Mouse (Mus musculus) cerebral cortex, adult 2 months (tissue): ENCODE data around the gene Lmo7.

Experiments
- WGBS: fragments of 180-500 bp; shearing (Covaris S2); methylation state at CpG from one replicate; pipeline ENCODE4 v1.1.7; 2018; 5-methylcytosine and 5-hydroxymethylcytosine counted together

Lmo7 gene

DNA sequence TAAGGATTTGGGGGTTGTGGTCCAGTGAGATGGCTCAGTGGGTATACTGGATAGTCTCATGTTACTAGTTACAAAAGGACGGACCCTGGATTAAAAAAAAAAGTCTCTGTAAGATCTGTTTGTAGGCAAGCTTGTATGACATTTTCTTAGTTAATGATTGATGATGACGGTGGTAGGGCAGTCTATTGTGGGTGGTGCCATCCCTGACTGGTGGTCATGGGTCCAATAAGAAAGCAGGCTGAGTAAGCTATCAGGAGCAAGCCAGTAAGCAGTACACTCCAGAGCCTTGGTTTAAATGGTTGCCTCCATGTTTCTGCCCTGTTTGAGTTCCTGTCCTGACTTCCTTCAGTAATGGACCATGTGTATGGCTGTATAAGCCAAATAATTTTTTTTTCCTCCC, 106.6 kb downstream of the Lmo7 start:
- 95% methylated on average over 2 of the region's 2 CpGs for WGBS

DNA sequence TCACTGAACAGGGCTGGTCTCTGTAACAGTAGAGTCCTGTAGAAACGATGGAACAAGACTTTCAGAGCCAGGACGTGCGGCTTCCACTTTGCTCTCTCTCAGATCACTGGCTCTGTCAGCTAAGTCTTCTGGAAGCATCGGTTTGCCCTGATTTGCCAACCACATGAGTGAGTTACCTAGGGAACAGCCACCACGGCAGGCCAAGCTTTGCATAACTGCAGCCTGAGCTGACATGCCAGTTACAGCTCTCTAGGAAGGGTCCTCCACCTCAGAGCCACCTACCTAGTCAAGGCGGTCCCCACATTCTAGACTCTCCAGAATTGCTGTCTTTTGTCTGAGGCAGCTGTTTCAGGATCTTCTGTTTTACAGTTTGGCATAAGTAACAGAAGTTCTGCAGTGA, 107.4 kb downstream of the Lmo7 start:
- 41% methylated on average over 6 of the region's 6 CpGs for WGBS

DNA sequence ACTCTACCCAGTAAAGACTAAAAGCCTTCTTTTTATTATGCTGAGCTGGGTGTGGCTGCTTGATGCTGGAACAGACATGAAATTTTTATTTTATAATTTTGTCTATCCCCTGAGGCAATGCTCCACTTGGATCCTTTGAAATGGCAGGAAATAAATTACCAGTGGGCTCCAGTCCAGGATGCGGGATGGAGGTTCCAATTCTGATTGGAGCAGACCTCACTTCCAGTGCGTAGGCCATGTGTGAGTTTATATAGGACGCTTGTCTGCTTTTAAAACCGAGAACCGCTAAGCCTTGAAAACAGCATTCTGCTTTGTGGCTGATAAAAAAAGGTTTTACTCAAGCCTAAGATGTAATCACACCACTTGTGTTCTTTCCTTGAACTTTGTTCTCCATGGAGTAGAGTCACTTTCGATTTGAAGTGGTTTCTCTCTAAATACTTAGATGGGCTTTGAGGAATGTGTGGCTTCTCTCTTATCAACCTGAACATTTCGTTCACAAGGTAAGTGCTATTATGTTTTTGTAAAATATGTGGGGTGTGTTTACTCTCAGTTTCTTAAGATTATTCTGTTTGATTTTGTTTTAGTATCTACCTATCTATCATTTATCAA, 108.6 kb downstream of the Lmo7 start:
- WGBS, result 36% methylated on average over 7 of the region's 7 CpGs

DNA sequence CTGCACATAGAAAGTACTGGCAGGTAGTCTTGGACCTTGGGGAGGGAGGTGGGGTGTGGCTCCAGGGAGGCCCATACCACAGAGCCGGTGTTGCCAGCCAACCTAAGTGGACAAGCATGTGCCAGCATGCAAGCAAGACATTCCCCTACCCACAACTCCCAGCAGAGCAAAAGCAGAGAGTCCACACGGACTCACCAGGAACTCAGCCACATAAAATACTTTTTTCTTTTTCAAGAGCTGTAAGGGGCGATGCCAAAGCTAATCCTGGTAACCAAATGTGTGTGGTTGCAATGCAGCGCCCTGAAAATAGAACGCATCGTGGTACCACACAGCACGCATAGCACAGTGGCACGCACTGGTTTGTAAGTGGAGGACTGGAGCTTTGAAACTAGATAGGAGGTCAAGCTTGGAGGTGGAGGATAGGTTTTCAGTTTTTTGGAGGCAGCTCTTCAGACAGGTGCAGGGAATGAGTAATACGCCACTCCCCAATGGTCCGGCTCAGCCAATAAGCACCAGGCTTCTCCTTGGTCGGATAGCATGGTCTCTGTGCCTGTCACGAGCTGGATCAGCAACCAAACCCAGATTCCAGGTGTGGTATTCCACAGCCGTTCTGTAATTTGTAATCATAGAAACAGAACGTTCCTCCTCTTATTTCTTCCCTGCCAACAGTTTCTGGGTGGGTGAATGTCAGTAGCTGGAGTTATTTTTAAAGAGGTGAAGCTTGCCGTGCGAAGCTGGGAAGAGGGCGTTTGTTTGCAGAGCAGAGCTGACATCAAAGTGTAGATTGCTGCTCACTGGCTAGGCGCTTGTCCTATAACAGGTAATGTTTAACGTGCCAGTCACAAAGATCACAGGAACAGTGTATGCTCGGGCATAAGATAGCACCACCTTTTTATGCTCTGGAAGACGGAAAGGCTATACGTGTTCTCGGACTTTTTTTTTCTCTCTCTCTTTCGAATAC, 110.3 kb downstream of the Lmo7 start:
- 21% methylated on average over 24 of the region's 24 CpGs for WGBS

DNA sequence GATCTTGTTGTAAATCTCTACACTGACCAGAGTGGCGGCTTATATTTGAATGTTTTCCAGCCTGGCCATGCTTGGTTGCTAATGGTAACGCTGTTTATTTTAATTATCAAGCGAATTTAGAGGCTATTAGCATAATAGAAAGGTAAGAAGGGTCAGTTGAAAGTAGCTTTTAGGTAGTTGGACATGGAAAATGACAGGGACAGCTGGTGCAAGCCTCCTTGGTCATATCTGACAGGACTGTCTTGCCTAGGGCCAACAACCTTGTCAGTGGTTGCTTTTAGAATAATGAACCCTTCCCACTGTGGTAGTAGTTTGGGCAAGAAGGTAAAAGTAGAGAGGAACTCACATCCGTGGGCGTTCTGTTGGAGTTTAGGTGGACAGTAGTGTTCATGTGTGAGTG, 111.5 kb downstream of the Lmo7 start:
- 53% methylated on average over 5 of the region's 5 CpGs for WGBS

DNA sequence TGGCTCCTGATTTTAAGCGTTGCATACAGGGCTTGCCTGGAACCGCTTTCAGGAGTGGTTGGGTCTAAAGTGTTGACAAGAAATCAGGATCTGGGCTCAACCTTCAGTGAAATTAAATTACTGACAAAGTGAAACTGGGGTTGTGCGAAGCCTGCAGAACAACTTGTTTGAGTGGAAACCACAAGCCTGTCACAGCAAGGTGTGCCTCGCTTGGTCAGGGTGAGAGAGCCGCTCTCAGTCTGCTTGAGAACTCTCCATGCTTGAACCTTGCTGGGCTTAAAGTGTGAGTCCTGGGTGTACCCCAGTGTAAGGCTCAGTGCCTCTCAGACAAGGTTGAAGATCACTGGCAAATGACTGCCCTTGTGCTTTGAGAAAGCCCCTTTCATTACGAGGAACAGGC, 112.8 kb downstream of the Lmo7 start:
- 58% methylated on average over 6 of the region's 6 CpGs for WGBS

DNA sequence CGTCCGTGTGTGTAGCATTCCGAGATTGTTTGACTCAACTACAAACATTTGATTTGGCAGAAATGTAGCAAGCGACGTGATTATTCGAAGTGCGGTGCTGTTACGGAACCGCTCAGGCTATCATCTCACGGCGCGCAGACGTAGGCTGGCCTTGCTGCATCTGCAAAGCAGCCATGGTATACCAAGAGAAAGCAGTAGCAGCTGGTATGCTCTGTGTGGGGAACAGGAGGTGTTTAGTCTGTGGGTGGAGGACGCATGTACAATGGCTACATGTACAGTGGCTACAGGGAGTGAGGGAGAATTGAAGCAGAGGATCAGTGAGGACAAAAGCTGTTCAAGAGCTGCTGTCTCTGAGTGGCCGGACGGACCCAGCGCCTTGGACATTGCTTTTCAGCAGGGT, 113.7 kb downstream of the Lmo7 start:
- 56% methylated on average over 17 of the region's 17 CpGs for WGBS

DNA sequence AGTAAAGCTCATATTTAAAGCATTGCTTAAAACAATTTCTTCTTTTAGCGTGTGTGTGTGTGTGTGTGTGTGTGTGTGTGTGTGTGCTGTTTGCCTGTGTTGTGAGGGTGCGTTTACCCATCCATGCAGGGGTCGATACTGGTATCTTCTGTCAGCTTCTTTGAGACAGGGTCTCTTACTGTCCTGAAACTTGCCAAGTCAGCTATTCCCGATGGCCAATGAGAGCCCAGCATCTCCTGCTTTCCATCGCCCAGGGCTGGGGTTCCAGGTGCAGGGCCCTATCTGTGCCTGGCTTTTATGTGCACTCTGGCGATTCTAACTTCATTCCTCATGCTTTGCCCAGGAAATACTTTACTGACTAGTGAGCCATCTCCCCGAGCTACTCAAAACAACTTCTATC, 114.7 kb downstream of the Lmo7 start:
- WGBS, result 68% methylated on average over 7 of the region's 7 CpGs

DNA sequence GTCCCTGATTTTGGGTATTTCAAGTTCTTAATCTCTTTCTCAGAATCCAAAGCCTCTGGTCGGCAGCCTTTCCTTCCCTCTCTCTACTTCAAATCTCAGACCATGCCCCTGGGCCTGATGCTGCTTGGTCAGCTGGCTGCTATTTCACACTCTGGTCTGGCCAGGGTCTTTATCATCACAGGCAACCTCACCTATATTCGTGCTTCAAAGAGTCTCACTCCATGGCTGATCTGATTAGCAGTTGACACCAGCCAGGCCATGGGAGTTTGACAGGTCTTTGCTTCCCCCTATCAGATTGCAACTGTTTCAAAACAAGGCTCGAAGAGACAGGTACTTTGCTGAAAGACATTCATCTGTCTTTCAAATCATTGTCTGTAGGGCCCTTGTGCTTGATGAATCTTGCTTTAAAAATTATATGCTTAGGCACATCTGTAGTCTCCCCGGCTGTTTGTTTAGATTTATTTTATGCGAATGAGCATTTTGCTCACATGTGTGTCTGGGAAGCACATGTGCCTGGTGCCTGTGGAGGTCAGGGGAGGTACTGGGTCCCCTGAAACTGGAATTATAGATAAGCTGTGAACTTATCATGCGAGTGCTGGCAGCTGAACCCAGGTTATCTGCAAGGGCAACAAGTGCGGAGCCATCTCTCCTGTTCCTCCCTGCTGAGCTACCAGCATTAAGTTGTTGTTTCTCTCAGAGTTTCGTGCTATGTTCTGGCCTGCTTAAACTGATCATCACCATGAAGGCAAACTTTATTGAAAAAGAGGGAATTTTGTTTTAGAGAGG, 116.5 kb downstream of the Lmo7 start:
- WGBS, result 83% methylated on average over 8 of the region's 8 CpGs

DNA sequence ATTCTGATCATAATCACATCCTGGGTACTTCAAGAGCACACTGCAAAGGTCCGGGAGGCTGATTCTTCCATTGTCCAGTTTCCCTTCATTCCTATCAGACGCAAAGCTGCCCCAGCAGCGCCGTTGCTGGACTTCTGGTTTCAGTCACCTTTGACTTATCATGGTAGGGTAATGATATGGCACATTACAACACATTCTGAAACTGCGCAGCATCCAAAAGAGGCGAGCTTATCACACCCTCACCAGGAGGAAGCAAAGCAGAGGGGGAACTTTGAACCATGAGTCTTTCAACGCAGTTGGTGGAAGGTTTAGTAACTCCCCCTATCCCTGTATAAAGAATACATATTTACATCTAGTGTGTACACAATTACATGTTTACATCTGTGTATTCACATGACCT, 117.8 kb downstream of the Lmo7 start:
- 93% methylated on average over 7 of the region's 7 CpGs for WGBS

DNA sequence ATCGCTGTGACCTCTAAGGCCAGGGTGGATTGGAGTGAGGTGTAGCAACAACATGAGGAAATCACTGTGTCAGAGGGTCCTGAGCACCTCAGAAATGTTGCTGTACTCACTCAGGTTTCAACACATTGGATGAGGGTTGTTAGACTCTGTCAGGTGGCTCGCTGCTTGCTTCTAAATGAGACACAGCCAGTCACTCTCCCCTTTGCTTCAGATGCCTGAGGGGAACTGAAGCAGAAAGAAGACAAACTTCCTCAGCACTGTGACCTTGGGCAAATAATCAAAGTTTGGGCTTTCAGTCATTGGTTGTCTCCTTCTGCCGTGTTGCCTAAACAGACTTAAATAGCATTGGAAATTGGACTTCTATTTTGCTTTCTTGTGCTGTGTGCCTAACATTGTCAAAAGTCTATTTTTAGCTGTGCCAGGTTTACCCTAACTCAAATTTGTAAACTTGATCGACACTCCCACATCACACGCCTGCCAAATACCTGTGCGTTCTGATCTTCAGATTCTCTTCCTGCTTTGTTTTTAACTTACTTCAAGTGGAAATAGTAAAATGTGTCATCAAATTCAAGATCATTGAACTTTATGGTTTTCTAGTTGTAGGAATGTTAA, 122.9 kb downstream of the Lmo7 start:
- WGBS, result 82% methylated on average over 6 of the region's 6 CpGs

DNA sequence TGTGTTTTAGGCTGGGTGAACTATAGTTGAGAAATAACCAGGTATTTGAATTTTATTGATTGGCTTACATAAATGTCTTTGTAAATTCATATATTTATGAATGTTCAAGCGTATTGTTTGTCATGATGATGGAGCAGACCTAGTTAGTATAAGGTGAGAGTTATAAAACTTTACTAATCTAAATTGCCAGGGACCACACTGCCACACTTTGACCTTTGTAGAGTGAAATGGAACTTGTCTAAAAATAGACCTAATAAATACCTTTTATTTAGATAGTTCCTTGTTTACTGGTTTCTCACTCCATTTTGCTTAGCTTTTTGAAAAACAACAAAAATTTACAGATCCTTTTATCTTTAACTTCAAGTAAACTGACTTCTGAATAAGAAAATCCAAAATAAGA, 123.5 kb downstream of the Lmo7 start:
- 95% methylated on average over 1 of the region's 1 CpGs for WGBS

DNA sequence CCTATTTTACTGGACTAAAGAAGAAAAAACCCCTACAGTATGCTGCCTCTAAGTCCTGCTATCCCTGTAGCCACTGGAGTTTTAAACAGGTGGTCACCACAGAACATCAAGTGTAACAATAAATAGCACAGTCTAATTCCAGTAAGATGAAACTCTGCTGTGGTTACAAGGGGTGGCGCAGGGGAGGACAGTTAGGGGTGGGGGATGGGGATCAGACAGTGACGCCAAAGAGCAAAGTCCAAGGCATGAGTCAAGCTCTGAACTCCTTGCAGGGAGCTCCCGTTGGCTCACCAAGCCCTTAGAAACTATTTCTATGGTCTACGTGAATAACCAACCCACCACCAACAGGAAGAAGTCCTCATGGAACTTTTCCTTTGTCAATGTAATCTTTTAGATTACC, 124.0 kb downstream of the Lmo7 start:
- WGBS, result 73% methylated on average over 4 of the region's 4 CpGs

DNA sequence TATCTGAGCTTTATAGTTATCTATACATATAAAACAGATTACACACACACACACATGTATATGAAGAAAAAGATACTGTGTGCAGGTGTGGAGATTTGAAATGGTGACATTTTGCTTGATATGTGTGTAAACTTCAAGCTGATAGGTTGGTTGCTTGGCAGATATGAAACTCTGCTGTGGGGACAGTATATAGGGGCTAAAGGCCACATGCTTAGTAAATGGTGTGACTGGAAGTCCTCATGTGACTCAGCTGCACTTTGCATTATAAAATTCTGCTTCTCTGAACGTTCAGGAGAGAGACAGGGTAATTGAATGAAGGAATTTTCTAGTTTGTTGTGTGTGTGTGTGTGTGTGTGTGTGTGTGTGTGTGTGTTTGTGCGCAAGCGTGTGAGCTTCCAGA, 124.5 kb downstream of the Lmo7 start:
- 84% methylated on average over 3 of the region's 3 CpGs for WGBS

DNA sequence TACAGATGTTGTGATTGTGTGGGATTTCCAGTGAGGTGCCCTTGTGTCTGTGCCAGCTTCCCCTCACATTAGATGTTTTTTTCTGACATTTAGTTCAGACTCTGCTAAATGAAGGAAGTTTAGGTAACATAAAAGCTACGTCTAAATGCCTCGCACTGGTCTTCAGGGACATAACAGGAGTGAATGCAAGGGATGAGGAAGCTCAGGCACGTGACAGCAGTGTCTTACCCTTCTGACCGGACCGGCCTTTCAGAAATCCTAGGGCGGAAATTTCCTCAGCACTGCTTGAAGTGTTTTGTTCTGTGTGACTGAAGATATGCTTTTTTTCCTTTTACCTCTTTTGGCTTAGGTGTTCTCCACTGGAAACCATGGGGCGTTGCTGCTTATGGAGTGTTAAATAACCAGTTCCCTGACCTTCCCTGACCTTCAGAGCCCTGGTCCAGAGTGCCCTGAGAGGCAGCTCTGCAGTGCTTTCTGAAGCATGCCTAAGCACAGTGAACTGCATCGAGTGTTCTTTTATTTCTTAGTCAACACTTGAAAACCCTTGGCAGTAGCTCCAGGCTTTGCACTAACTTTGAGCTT, 129.6 kb downstream of the Lmo7 start:
- 59% methylated on average over 8 of the region's 8 CpGs for WGBS

DNA sequence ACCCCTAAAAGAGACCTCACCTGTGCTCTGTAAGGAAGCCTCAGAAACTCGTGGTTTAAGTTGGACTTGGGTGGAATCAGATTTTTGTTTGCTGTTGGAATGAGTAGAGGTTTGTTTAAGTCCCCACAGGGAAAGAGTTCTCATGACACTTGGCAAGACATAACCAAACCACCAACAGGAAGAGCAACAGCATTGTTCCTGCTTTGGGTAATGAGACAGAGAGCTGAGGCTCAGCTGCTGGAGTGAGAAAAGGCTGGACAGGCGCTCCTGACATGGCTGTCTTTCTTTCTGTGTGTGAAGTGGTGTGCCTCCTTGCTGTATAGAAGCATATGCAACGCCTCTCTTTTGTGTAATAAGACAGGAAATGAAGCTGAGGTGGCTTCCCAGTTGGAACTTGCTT, 132.3 kb downstream of the Lmo7 start:
- 62% methylated on average over 3 of the region's 3 CpGs for WGBS

DNA sequence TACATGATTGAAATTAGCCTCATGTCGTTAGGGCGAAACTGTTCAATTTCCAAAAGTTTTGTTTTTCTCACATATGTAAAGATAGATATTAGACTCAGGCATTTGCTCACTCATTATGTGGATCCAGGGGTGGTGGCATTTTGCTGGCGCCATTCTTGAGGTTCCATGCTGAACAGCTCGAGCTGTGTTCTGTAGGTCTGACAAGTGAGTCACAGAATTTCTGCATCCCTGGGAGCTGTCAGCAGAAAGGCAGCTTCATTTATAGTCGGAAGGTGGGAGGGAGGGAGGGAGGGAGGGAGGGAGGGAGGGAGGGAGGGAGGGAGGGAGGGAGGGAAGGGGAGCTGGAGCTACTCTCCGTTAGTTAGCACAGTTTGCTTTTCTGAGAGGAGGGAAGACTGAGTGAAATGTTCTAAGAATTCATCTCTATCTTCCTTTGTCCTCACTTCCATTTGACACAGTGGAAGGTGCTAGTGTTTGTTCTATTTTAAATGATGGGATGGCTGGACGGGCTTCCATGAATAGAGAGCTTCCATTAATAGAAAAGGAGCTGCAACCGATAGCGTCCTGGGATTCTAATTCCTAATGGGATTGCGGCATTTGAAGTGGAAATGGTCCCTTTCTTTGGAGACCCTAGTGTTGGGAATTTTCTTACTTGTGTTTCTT, 137.4 kb downstream of the Lmo7 start:
- 35% methylated on average over 9 of the region's 10 CpGs for WGBS

DNA sequence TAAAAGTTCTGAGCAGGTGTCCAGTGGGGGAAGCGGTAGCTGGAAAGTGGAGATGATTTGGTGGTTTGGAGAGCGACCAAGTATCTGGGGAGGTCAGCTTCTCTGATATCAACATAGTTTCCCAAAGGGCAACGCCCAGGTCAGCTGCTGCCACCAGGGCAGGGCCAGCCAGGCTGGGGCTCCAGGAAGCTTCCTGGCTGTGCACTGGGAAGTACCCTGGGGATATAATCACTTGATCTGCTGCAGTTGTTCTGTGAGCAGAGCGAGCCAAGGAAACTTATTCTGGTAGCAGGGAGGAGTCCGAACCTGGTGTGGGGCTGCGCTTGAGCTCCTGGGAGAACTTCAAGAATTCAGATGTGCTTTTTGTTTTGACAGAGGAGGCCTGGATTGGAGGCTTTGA, 139.4 kb downstream of the Lmo7 start:
- WGBS, result 64% methylated on average over 6 of the region's 6 CpGs

DNA sequence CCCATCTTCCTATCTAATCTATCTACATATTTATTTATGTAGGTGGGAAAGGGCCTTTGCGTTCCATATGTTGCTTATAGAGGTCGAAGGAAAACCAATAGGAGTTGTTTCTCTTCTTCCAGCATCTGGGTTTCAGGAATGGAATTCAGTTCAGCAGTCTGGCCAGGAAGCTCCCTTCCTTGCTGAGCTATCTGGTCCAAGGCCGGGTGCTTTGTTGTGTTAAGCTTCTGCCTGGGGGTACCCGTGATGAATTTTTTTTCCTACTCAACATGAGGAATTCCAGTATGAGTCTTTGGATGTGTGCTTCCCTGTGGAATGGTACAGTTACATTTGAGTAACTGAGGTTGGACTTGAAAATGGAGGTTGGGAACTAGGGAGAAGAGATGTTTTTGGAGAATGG, 139.9 kb downstream of the Lmo7 start:
- 65% methylated on average over 4 of the region's 4 CpGs for WGBS

DNA sequence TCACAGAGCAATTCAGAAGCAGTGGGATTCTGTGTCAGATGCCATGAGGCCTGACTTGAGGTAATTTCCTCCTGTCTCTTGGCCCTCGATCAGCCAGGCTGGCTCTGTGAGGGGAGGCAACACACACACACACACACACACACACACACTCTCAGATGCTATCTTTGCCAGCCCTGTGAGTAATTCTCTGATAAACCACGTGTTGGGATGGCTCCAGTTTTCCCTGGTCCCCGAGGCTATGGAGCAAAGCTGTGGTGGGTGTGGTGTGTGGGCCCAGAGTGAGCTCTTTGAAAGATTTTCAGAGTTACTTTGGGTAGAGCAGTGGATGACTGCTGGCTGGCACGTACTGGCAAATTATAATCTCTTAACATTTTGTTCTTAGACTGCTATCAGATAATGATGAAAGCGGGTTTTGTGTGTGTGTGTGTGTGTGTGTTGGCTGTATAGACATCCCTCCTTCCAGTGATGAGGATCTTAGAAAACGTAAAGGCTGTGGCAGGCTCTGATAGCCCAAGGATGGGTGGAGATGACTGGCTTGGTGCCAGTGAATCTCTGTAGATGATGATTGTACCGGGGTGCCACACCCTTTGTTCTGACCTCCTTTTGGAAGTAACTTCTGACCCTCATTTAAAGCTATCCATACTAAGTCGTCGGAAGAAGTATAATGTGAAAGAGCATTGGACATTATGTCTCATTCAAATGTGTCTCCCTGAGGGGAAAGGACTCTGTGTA, 140.6 kb downstream of the Lmo7 start:
- 44% methylated on average over 9 of the region's 9 CpGs for WGBS

DNA sequence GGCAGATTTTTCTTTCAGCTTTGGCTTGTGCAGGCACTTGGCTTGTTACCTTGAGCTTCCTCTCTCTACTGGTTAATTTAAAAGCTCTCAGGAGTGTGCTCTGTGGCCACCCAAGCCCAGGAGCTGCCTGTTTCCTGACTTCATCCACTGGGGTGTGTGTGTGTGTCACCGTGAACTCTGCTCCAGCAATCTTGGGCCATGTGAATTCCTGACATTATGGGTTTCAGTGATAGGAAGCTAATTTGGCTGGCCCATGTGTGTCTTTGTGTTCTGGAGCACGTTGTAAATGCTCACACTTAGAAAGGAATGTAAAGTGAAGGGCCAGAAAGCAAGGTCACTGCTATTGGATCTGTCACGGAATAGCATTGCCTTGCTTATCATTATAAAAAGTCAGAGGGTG, 143.1 kb downstream of the Lmo7 start:
- 80% methylated on average over 3 of the region's 3 CpGs for WGBS
